Mouse (Mus musculus): Measurements from ENCODE around the gene Macf1.

- TF ChIP-seq CTCF (IDR thresholded peaks at IDR 0.05; ENCODE audit: borderline replicate concordance, insufficient read depth, low read length) (no peak), POLR2A (IDR thresholded peaks at IDR 0.05; ENCODE audit: low read depth, low read length) (no peak)
These were observed 34.2 kb upstream of the Macf1 start for GRCm38 (mm10) chr4:123718434-123718780.

Measured in embryonic fibroblast, embryonic 13.5 days (primary cell).